Mouse (Mus musculus): ENCODE measurements around the gene Nckap5. TPM values are rescaled to one million over a fixed set of nuclear protein-coding genes. Genes with fewer than 3 reads are reported as not detected.
A peak's percentile ranks its signal among the peaks of the same experiment; 100 is the strongest.

Nckap5 gene
- total and polyA plus RNA-seq, 2 experiments: 0.37 to 0.70 TPM

GRCm38 (mm10) chr1:126573097-126573496, 257.5 kb downstream of the Nckap5 start:
- Histone ChIP-seq H3K4me1 (ENCODE audit: control insufficient read depth, insufficient read depth, low read length) (no peaks in the 10 kb centered on the region), H3K4me3 (ENCODE audit: insufficient read depth, low read depth, low read length) (no peak overlapping the region), H3K36me3 (ENCODE audit: control insufficient read depth, insufficient read depth, low read length) (no peaks in the 10 kb centered on the region), H3K79me2 (ENCODE audit: control insufficient read depth, insufficient read depth, low read length) (no peaks in the 10 kb centered on the region), H3K27me3 (ENCODE audit: control insufficient read depth, insufficient read depth, low read length) (no peaks in the 10 kb centered on the region), H3K9ac (ENCODE audit: low read depth, low read length) (no peak overlapping the region), H3K27ac (replicated peaks; ENCODE audit: insufficient read depth, low read depth, low read length) (no peak overlapping the region)
- 95% methylated on average over 2 of the region's 2 CpGs for WGBS
- DNase-seq (ENCODE audit: extremely low read depth, low read depth, low spot score): no peak
- TF ChIP-seq CTCF (IDR thresholded peaks at IDR 0.05; ENCODE audit: low read depth, low read length) (no peak), POLR2A (IDR thresholded peaks at IDR 0.05; ENCODE audit: extremely low read depth, insufficient read depth, low read length) (no peak)

DNA sequence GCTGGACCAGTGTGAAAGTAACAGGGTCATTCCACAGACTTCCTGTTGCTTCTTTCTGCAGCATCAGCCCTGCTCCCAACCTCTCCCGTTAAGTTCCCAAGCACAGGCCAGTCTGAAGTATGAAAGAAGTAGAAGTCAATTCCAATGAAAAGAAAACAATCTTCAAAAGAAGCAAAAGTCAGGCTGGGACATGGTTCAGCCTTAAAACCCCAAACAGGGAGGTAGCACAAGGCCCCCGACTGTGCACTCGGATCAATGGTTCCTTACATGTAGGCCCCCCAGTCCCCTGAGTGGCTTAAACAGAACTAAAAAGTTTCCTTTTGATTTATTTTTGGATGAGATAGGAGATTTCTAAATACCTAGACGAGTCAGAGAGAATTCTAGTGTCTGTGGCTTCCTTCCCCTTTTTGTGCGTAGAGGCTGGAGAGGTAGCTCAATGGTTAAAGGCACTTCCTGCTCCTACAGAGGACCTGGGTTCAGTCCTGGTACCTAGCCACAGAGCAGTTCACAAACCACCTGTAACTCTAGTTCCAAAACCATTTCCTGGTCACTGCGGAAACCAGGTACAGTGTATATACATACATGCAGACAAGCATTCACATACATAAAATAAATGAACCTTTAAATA, 260.9 kb downstream of the Nckap5 start:
- TF ChIP-seq CTCF (IDR thresholded peaks at IDR 0.05; ENCODE audit: low read depth, low read length) (no peak), POLR2A (IDR thresholded peaks at IDR 0.05; ENCODE audit: extremely low read depth, insufficient read depth, low read length) (no peak)

DNA sequence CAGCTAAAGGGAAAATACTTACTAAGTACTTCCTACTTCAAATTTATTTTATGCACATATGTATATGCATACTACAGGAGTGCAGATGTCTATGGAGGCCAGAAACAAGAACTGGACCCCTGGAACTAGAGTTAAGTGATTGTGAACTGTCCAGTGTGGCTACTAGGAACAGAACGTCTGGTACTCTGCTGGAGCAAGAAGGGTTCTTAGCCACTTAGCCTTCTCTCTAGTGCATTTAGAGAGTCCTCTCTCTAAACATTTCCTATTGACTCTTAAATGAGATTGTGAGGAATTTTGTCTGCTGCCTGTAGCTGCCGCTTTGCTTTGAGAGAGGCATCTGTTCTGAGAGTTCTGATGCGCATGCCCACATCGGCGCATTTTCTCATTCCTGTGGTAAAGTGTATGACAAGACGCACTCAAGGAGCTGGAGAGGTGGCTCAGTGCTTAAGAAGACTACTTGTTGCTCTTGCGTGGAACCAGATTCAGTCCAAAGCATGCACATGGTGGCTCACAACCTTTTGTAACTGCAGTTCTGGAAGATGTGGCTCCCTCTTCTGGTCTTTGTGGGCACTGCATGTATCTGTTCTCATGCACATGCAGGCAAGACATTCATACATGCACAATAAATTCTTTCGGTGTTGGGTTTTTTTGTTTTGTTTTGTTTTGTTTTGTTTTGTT, 261.9 kb downstream of the Nckap5 start:
- no peak overlapping the region for H3K9ac ChIP-seq (ENCODE audit: low read depth, low read length)
- H3K27me3 ChIP-seq (ENCODE audit: control insufficient read depth, insufficient read depth, low read length): no peaks in the 10 kb centered on the region
- H3K27ac ChIP-seq (replicated peaks; ENCODE audit: insufficient read depth, low read depth, low read length): no peak overlapping the region
- 95% methylated on average over 8 of the region's 8 CpGs for WGBS
- TF ChIP-seq CTCF (IDR thresholded peaks at IDR 0.05; ENCODE audit: low read depth, low read length): peak; percentile 58
- TF ChIP-seq POLR2A (IDR thresholded peaks at IDR 0.05; ENCODE audit: extremely low read depth, insufficient read depth, low read length): no peak
- H3K79me2 ChIP-seq (ENCODE audit: control insufficient read depth, insufficient read depth, low read length): no peaks in the 10 kb centered on the region
- H3K4me1 ChIP-seq (ENCODE audit: control insufficient read depth, insufficient read depth, low read length): no peaks in the 10 kb centered on the region
- peak; percentile 31 for DNase-seq (ENCODE audit: extremely low read depth, low read depth, low spot score)
- H3K4me3 ChIP-seq (ENCODE audit: insufficient read depth, low read depth, low read length): no peak overlapping the region
- H3K36me3 ChIP-seq (ENCODE audit: control insufficient read depth, insufficient read depth, low read length): no peaks in the 10 kb centered on the region

More for the DNA sequence above, 260.9 kb downstream of the Nckap5 start:
- H3K27ac ChIP-seq (replicated peaks; ENCODE audit: insufficient read depth, low read depth, low read length): no peak overlapping the region
- no peaks in the 10 kb centered on the region for H3K27me3 ChIP-seq (ENCODE audit: control insufficient read depth, insufficient read depth, low read length)
- DNase-seq (ENCODE audit: extremely low read depth, low read depth, low spot score): no peak
- no peak overlapping the region for H3K4me3 ChIP-seq (ENCODE audit: insufficient read depth, low read depth, low read length)
- no peak overlapping the region for H3K9ac ChIP-seq (ENCODE audit: low read depth, low read length)
- no peaks in the 10 kb centered on the region for H3K79me2 ChIP-seq (ENCODE audit: control insufficient read depth, insufficient read depth, low read length)
- WGBS: 88% methylated on average over 6 of the region's 6 CpGs
- no peaks in the 10 kb centered on the region for H3K4me1 ChIP-seq (ENCODE audit: control insufficient read depth, insufficient read depth, low read length)
- no peaks in the 10 kb centered on the region for H3K36me3 ChIP-seq (ENCODE audit: control insufficient read depth, insufficient read depth, low read length)

GRCm38 (mm10) chr1:126565151-126565725, 265.4 kb downstream of the Nckap5 start:
- H3K27ac ChIP-seq (replicated peaks; ENCODE audit: insufficient read depth, low read depth, low read length): no peak overlapping the region
- H3K4me1 ChIP-seq (ENCODE audit: control insufficient read depth, insufficient read depth, low read length): no peaks in the 10 kb centered on the region
- H3K9ac ChIP-seq (ENCODE audit: low read depth, low read length): no peak overlapping the region
- no peak for TF ChIP-seq CTCF (IDR thresholded peaks at IDR 0.05; ENCODE audit: low read depth, low read length)
- no peak for TF ChIP-seq POLR2A (IDR thresholded peaks at IDR 0.05; ENCODE audit: extremely low read depth, insufficient read depth, low read length)
- H3K36me3 ChIP-seq (ENCODE audit: control insufficient read depth, insufficient read depth, low read length): no peaks in the 10 kb centered on the region
- no peak overlapping the region for H3K4me3 ChIP-seq (ENCODE audit: insufficient read depth, low read depth, low read length)
- WGBS: 66% methylated on average over 3 of the region's 3 CpGs
- no peak for DNase-seq (ENCODE audit: extremely low read depth, low read depth, low spot score)
- H3K27me3 ChIP-seq (ENCODE audit: control insufficient read depth, insufficient read depth, low read length): no peaks in the 10 kb centered on the region
- no peaks in the 10 kb centered on the region for H3K79me2 ChIP-seq (ENCODE audit: control insufficient read depth, insufficient read depth, low read length)

GRCm38 (mm10) chr1:126560931-126561330, 269.7 kb downstream of the Nckap5 start:
- no peak for TF ChIP-seq CTCF (IDR thresholded peaks at IDR 0.05; ENCODE audit: low read depth, low read length)
- no peak for TF ChIP-seq POLR2A (IDR thresholded peaks at IDR 0.05; ENCODE audit: extremely low read depth, insufficient read depth, low read length)
- H3K4me3 ChIP-seq (ENCODE audit: insufficient read depth, low read depth, low read length): no peak overlapping the region
- no peak overlapping the region for H3K27ac ChIP-seq (replicated peaks; ENCODE audit: insufficient read depth, low read depth, low read length)
- H3K9ac ChIP-seq (ENCODE audit: low read depth, low read length): no peak overlapping the region
- H3K4me1 ChIP-seq (ENCODE audit: control insufficient read depth, insufficient read depth, low read length): no peaks in the 10 kb centered on the region
- H3K36me3 ChIP-seq (ENCODE audit: control insufficient read depth, insufficient read depth, low read length): no peaks in the 10 kb centered on the region
- H3K79me2 ChIP-seq (ENCODE audit: control insufficient read depth, insufficient read depth, low read length): no peaks in the 10 kb centered on the region
- WGBS: 93% methylated on average over 7 of the region's 7 CpGs
- DNase-seq (ENCODE audit: extremely low read depth, low read depth, low spot score): no peak
- no peaks in the 10 kb centered on the region for H3K27me3 ChIP-seq (ENCODE audit: control insufficient read depth, insufficient read depth, low read length)

All from liver, adult 2 months (tissue).